Mouse (Mus musculus): ENCODE measurements at regions not wholly inside any gene's neighbourhood (a gene's known extent, or its start where the extent isn't known, plus 50 kb on each side); places are given as distances from the start of the nearest gene placed in this dataset.
"Not testable (repeated sequence)": the region's sequence is repeated elsewhere in the genome, so short reads cannot be mapped to it uniquely, and the experiment has no call there.

GRCm38 (mm10) chr3:31508471-31508870 is 198.3 kb upstream of the Slc7a14 start:
- ATAC-seq (ENCODE audit: poor library complexity, severe bottlenecking) = no peak

DNA sequence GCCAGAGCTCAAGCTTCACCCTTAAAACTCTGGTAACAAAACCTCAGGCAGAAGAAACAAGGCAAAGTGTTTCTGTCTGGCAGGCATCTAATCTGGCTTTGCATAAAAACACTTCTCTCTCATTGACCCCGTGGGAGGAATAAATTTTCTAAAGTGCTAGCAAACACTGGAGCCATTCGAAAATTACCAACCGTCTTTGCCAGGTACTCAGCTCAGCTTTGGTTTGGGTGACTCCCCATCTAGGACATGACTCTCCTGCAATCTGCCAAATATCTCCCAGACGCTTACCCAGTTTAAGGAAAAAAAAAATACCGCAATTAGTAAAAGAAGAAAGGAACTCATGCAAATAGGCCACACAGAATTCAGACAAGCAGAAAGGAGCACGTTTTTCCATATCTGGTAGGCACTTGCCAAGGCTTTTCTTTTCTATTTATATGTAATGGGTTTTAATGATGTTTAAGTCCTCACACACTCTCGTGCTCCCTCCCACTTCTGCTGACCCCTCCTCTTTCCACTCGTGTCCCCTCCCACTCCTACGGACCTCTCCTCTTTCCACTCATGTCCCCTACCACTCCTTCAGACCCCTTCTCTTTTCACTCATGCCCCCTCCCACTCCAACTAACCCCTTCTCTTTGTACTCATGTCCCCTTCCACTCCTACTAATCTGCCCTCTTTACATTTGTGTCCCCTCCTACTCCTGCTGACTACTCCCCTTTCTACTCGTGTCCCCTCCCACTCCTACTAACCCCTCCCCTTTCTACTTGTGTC is 189.2 kb upstream of the Slc7a14 start:
- no peak for ATAC-seq (ENCODE audit: poor library complexity, severe bottlenecking)

DNA sequence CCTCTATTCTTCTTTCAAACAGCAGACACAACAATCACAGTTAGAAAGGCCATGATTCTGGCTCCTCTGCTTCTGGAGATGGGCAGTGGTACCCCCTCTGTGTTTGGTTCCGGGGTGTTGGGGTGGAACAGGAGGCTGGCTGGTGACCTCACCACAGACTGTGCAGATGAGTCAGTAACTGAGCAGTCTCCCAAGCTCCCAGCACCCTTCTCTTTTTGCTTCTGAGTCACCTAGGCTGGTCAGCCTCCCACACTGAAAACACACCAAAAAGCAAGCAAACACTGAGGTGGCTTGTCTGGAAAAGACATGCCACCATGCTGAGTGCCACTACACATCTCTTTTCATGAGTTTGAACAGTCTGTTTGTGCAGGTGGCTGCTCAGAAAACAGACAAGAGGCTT is 185.1 kb upstream of the Slc7a14 start:
- ATAC-seq (ENCODE audit: poor library complexity, severe bottlenecking) = no peak

GRCm38 (mm10) chr3:31494706-31495105 is 184.5 kb upstream of the Slc7a14 start:
- no peak for ATAC-seq (ENCODE audit: poor library complexity, severe bottlenecking)

- not testable (repeated sequence) for ATAC-seq (ENCODE audit: poor library complexity, severe bottlenecking)
These were observed 181.6 kb upstream of the Slc7a14 start for GRCm38 (mm10) chr3:31491736-31492135.

GRCm38 (mm10) chr3:31487596-31487995 is 177.4 kb upstream of the Slc7a14 start:
- ATAC-seq (ENCODE audit: poor library complexity, severe bottlenecking) = no peak

DNA sequence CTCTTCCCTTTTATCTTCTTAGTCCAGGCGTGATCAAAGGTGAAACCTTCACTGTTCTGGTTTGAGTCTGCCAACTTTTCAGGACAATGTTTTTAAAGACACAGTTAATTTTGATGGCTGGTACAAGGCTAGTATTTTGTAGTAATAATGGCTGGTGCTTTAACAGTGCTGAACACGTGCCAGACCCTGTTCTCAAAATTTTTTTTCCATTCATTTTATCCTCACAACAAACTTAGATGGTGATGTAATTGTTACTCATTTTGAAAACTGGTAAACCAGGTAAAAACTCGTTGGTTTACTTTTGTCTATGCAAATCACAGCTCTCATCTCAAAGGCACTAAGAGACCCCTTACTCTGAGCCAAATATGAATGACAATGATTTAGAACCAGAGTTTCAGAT is 171.8 kb upstream of the Slc7a14 start:
- ATAC-seq (ENCODE audit: poor library complexity, severe bottlenecking) = no peak

- ATAC-seq (ENCODE audit: poor library complexity, severe bottlenecking) = no peak
These were observed 157.7 kb upstream of the Slc7a14 start for GRCm38 (mm10) chr3:31467882-31468281.

DNA sequence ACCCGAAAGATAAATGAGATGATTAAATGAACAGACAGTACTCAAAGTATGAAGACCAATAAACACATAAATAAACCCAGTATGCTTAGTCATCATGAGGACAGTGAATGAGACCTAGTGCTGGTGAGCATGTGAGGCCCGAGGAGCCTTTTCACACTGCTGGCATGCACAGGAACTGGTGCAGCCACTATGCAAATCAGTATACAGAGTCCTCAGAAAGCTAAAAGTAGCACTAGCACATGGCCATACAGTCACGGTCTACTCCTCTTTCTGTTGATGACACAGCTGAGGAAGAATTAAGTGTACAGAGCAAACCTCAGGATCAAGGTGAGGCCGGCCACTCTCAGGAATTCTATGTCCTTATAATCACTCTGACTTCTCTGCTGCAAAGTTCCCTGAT is 154.1 kb upstream of the Slc7a14 start:
- no peak for ATAC-seq (ENCODE audit: poor library complexity, severe bottlenecking)

GRCm38 (mm10) chr3:31459456-31459855 is 149.3 kb upstream of the Slc7a14 start:
- no peak for ATAC-seq (ENCODE audit: poor library complexity, severe bottlenecking)

DNA sequence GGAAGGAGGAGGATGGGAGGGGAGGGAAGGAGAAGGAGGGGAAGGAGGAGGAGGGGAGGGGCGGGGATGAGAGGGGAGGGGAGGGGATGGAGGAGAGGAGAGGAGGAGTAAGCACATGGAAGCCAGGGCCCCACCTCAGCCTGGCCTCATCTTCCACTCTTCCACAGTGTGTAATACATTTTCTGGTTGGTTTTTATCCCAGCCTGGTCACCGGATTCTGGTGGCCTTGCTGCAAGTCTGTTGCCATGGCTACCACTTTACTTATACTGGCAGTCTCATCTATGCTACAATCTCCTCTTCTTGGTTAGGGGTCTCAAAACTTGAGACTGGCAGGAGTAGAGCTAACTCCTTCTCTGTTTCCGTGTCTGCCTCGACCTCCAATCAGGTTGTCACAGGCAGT is 147.8 kb upstream of the Slc7a14 start:
- no peak for ATAC-seq (ENCODE audit: poor library complexity, severe bottlenecking)

- ATAC-seq (ENCODE audit: poor library complexity, severe bottlenecking) = no peak
These were observed 144.9 kb upstream of the Slc7a14 start for GRCm38 (mm10) chr3:31455031-31455430.

DNA sequence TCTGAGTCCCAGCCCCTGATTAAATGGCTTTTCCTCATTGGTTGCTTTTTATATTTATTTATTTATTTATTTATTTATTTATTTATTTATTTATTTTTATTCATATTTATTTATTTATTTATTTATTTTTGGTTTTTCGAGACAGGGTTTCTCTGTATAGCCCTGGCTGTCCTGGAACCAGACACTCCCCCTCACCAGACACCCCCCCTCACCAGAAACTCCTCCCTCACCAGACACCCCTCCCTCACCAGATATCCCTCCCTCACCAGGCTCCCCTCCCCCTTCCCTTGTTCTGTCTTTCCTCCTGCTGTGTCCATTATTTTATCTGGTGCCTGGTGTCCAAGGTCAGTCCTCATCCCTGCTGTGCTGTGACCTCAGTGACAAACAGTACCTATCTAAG is 134.7 kb upstream of the Slc7a14 start:
- no peak for ATAC-seq (ENCODE audit: poor library complexity, severe bottlenecking)

DNA sequence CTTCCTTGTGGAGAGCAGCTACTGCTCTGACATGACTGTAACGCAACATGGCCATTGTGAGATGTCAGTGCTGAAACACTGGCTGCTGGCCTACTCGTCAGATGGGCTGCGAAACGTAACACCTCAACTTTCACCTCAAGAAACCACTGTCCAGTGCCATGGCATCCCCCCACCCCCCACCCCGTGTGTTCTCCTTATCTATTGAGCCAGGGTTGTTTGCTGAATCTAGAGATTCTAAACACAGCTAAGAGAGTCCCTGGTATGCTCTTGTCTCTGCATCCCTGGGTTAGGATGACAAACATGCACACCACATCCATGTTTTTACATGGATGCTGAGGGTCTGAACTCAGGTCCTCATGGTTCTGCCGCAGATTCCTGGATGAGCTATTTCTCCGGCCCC is 134.1 kb upstream of the Slc7a14 start:
- ATAC-seq (ENCODE audit: poor library complexity, severe bottlenecking) = no peak

- ATAC-seq (ENCODE audit: poor library complexity, severe bottlenecking) = no peak
These were observed 133.7 kb upstream of the Slc7a14 start for GRCm38 (mm10) chr3:31443894-31444293.

- ATAC-seq (ENCODE audit: poor library complexity, severe bottlenecking) = no peak
These were observed 130.1 kb upstream of the Slc7a14 start for GRCm38 (mm10) chr3:31440282-31440681.

DNA sequence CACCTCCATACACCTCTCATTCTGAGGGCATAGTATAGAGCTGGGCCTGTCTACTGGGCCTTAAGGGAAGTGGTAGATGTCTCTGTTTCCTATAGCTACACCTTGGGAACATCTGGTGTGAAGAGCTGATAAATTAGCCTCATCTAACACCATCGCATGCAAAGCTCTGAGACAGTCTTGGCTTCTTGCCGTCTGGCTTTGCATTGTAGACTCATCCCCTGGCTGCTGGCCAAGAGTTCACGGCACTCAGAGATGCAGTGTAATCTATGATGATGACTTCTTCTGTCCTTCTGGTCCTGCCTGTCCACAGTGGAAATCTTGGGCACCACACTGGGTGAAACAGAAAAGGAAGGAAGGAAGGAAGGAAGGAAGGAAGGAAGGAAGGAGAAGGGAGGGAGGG is 127.8 kb upstream of the Slc7a14 start:
- no peak for ATAC-seq (ENCODE audit: poor library complexity, severe bottlenecking)

DNA sequence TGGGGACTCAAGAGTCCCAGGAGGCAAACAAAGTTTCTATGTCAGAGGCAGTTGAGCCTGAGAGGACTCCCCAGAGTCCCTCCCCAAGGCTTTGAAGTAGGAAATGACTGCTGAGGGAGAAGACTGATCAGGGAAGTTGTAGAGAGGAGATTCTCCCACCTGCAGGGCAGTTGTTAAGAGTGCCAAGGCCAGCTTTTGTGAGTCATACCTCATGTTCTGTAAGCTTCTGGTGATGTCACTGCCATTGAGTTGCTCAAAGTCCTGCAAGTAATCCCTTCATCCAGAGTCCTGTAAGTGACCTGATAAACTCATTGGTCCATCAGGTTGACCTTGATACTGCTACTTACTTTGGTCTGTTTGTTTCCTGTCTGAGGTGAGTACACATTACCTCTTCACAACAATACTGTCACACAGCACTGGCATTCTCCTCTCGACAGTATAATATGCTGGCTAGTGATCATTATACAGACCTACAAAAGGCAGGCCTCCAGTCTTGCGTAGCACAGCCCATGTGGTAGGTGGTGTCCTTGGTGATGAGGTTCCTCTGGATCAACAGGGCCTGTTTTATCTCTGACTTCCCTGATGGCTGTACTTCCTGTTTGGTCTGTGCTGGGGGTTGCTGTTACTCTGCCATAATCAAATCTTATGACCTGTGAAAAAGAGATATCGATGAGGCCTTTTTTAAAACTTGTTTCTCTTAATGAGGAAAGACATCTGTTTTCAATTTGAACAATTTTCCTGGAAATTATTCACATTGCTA is 125.2 kb upstream of the Slc7a14 start:
- ATAC-seq (ENCODE audit: poor library complexity, severe bottlenecking) = no peak

DNA sequence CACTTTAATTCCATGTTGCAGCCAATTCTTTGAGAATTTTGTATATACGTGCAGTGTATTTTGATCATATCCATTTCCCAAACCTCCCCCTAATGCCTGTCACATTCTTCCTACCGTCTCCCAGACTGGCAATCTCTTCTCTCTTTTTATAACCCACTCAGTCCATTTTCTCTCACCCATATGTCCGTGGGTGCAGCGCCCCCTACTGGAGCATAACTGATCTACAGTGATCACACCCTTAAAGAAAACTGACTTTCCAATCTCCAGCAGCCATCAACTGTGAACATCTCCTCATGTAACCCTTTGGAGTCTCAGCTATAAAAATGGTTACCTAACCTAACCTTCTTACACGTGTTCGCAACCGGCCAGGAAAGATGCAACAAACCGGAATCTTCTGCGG is 123.0 kb upstream of the Slc7a14 start:
- ATAC-seq (ENCODE audit: poor library complexity, severe bottlenecking) = no peak

DNA sequence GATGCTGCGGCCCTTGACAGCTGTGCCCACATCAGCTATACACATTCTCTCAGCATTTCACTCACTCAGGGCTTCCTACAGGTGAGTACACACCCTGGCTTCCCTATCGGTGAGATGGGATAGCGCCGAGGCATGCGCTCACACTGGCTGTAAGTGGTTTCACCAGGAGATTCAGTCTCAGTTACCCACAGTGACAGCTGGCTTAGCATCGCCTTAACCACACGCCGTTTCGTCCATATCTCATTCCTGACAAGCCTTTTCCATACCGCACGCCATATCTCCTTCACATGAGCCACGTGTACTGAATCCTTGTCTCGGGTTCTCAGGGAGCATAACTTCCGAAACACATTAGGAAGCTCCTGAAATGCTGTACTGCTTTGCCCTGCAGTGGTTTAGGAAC is 113.3 kb upstream of the Slc7a14 start:
- no peak for ATAC-seq (ENCODE audit: poor library complexity, severe bottlenecking)

DNA sequence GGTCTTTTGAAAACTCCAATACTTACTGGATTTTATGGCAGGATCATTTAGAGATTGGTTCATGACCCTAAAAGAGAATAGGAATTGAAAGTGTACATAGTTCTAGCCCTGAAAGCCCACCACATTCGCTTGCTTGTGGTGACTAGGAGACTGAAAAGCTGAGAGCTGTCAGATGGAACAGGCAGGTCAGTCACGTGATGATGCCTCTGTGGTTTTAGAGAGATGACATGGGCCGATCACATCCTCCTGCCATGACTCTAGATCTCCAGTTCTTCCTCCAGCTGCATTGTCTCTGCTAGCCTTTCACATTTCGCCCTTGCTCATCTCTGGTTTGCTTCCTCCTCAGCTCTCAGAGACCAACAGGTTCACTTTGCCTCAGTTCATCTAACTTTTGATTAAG is 98.6 kb upstream of the Slc7a14 start:
- no peak for ATAC-seq (ENCODE audit: poor library complexity, severe bottlenecking)

DNA sequence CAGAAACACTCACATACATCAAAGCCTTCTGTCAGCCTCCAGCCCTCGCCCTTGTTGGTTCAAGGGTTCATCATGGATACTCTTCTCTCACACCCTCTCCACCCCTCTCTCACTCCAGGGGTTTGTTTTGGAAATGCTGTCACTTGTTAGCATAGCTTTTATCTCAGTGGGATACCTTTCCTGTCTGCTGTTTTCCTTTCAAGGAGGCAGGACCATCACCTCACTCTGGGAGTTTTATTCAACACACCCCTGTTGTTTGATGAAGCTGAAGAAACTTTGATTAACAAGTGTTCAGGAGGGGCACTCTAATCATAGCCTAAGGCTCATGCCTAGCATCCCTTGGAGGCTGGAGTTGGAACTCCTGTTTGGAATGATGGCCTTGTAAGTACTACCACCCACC is 95.7 kb upstream of the Slc7a14 start:
- no peak for ATAC-seq (ENCODE audit: poor library complexity, severe bottlenecking)
